Mouse (Mus musculus) embryonic fibroblast, embryonic 13.5 days (primary cell): ENCODE measurements at regions not wholly inside any gene's neighbourhood (a gene's known extent, or its start where the extent isn't known, plus 50 kb on each side); places are given as distances from the start of the nearest gene placed in this dataset.

ENCODE experiments used
- CTCF ChIP-seq: IDR thresholded peaks from 2 replicates; pipeline ENCODE4 v1.5.1; 2011; ENCODE audit warnings: mild to moderate bottlenecking, control low read depth, low read length, moderate library complexity, borderline replicate concordance; ENCODE audit not compliant: insufficient read depth
- POLR2A ChIP-seq: IDR thresholded peaks from 2 replicates; pipeline ENCODE4 v1.6.1; 2011; ENCODE audit warnings: low read depth, mild to moderate bottlenecking, control low read depth, low read length, moderate library complexity

- TF ChIP-seq CTCF, result no peak
- TF ChIP-seq POLR2A, result no peak
Observed at GRCm38 (mm10) chr7:71524577-71525126, 173.4 kb upstream of the Gm10295 start.
